Mouse (Mus musculus) hindbrain, embryonic 12.5 days (tissue): ENCODE data around the gene Banf2. TPM values are rescaled to one million over a fixed set of nuclear protein-coding genes. Genes with fewer than 3 reads are reported as not detected.
A peak's percentile ranks its signal among the peaks of the same experiment; 100 is the strongest.

Experiments
- ATAC-seq: fragments of 200-750 bp; cut with Nextera tagmentation; 2 replicates; pipeline ENCODE4 v1.8.0; 2017; ENCODE audit warnings: moderate TSS enrichment; ENCODE audit not compliant: low FRiP score
- H3K27ac ChIP-seq: fragments of 300-500 bp; sonication (generic); 2 replicates; pipeline ENCODE4 v1.5.1; 2016; ENCODE audit warnings: mild to moderate bottlenecking
- H3K27me3 ChIP-seq: fragments of 300-500 bp; sonication (generic); 2 replicates; pipeline ENCODE4 v1.6.1; 2016; ENCODE audit warnings: mild to moderate bottlenecking
- H3K36me3 ChIP-seq: fragments of 300-500 bp; sonication (generic); 2 replicates; pipeline ENCODE4 v1.6.1; 2016; ENCODE audit warnings: mild to moderate bottlenecking
- H3K4me1 ChIP-seq: fragments of 300-500 bp; sonication (generic); 2 replicates; pipeline ENCODE4 v1.6.1; 2016
- H3K4me2 ChIP-seq: fragments of 300-500 bp; sonication (generic); replicated peaks from 2 replicates; pipeline ENCODE4 v1.6.1; 2016; ENCODE audit warnings: mild to moderate bottlenecking
- H3K4me3 ChIP-seq: fragments of 300-500 bp; sonication (generic); 2 replicates; pipeline ENCODE4 v1.5.1; 2016; ENCODE audit warnings: mild to moderate bottlenecking
- H3K9ac ChIP-seq: fragments of 300-500 bp; sonication (generic); 2 replicates; pipeline ENCODE4 v1.6.1; 2016; ENCODE audit warnings: mild to moderate bottlenecking, moderate library complexity
- H3K9me3 ChIP-seq: fragments of 300-500 bp; sonication (generic); replicated peaks from 2 replicates; pipeline ENCODE4 v1.6.1; 2016; ENCODE audit warnings: mild to moderate bottlenecking
- WGBS: fragments of 180-500 bp; shearing (Covaris S2); methylation state at CpG from one replicate; pipeline ENCODE4 v1.1.7; 2016; 5-methylcytosine and 5-hydroxymethylcytosine counted together
- polyA plus RNA-seq: library from polyadenylated mRNA; unstranded; fragments of >200 nt; fragmentation: Nextera tagmentation; extraction: Ambion mirVana; gene quantifications from 2 replicates; pipeline ENCODE4 v1.2.1, GENCODE M21; 2016

Gene Banf2
- polyA plus RNA-seq, 1 experiment from 2014 or later = not detected

GRCm38 (mm10) chr2:144009081-144009480 lies 23.8 kb upstream of the Banf2 start:
- H3K36me3 ChIP-seq = no peaks in the 10 kb centered on the region
- H3K9me3 ChIP-seq = no peaks in the 10 kb centered on the region
- no peak for ATAC-seq
- no peak overlapping the region for H3K9ac ChIP-seq
- 88% methylated on average over 1 of the region's 1 CpGs for WGBS
- H3K4me2 ChIP-seq = peak overlapping the region; percentile 59
- H3K4me3 ChIP-seq = no peak overlapping the region
- peaks cover 15% of the 10 kb centered on the region for H3K4me1 ChIP-seq
- no peaks in the 10 kb centered on the region for H3K27me3 ChIP-seq
- H3K27ac ChIP-seq = no peak overlapping the region

GRCm38 (mm10) chr2:144009551-144010281 lies 23.1 kb upstream of the Banf2 start:
- Histone ChIP-seq H3K4me3 (peak overlapping the region; percentile 91), H3K9me3 (no peaks in the 10 kb centered on the region), H3K4me1 (peaks cover 21% of the 10 kb centered on the region), H3K36me3 (no peaks in the 10 kb centered on the region), H3K4me2 (peak overlapping the region; percentile 59), H3K27ac (0 out of 2 replicates have a peak overlapping the region, but pooled peaks have one; percentile 88), H3K9ac (peak overlapping the region; percentile 87), H3K27me3 (no peaks in the 10 kb centered on the region)
- 4% methylated on average over 30 of the region's 30 CpGs for WGBS
- no peak; the same call in 1 of the 2 replicates for ATAC-seq

GRCm38 (mm10) chr2:144010282-144011044 lies 22.4 kb upstream of the Banf2 start:
- peak; percentile 45 for ATAC-seq
- peak overlapping the region; percentile 59 for H3K4me2 ChIP-seq
- H3K27ac ChIP-seq = peak overlapping the region; percentile 88
- no peaks in the 10 kb centered on the region for H3K27me3 ChIP-seq
- under 1% methylated on average over 54 of the region's 107 CpGs for whole genome bisulfite sequencing
- H3K4me3 ChIP-seq = peak overlapping the region; percentile 91
- H3K9ac ChIP-seq = peak overlapping the region; percentile 87
- no peaks in the 10 kb centered on the region for H3K9me3 ChIP-seq
- H3K36me3 ChIP-seq = no peaks in the 10 kb centered on the region
- peaks cover 23% of the 10 kb centered on the region for H3K4me1 ChIP-seq

- peaks cover 23% of the 10 kb centered on the region for H3K4me1 ChIP-seq
- under 1% methylated on average over 43 of the region's 53 CpGs for WGBS
- no peaks in the 10 kb centered on the region for H3K9me3 ChIP-seq
Observed at GRCm38 (mm10) chr2:144011080-144011551, 21.7 kb upstream of the Banf2 start, which contains the start of gene Rrbp1. Gene Rrbp1 (minus strand): TSS chr2:144011263.

GRCm38 (mm10) chr2:144014051-144014450 lies 18.8 kb upstream of the Banf2 start:
- Histone ChIP-seq H3K9ac (no peak overlapping the region), H3K27ac (no peak overlapping the region), H3K4me2 (no peak overlapping the region), H3K9me3 (no peaks in the 10 kb centered on the region), H3K4me3 (no peak overlapping the region), H3K36me3 (no peaks in the 10 kb centered on the region), H3K27me3 (no peaks in the 10 kb centered on the region), H3K4me1 (peaks cover 21% of the 10 kb centered on the region)
- no peak for ATAC-seq
- WGBS = 80% methylated on average over 11 of the region's 11 CpGs

More at GRCm38 (mm10) chr2:144011080-144011551, 21.7 kb upstream of the Banf2 start, which contains the start of gene Rrbp1:
- peak within 1 kb of the TSS; percentile 87 for H3K9ac ChIP-seq
- H3K4me3 ChIP-seq = peak within 1 kb of the TSS; percentile 91
- H3K27ac ChIP-seq = peak within 1 kb of the TSS; percentile 88
- H3K36me3 ChIP-seq = no peaks in the 10 kb centered on the region
- H3K27me3 ChIP-seq = no peaks in the 10 kb centered on the region
- ATAC-seq = peak; percentile 100
- H3K4me2 ChIP-seq = peak within 1 kb of the TSS; percentile 59

- Histone ChIP-seq H3K9me3 (no peaks in the 10 kb centered on the region), H3K9ac (no peak overlapping the region), H3K27ac (no peak overlapping the region), H3K27me3 (0 out of 2 replicates have a peak, but pooled peaks cover 4% of the 10 kb centered on the region), H3K4me2 (no peak overlapping the region), H3K36me3 (no peaks in the 10 kb centered on the region), H3K4me1 (peaks cover 18% of the 10 kb centered on the region), H3K4me3 (no peak overlapping the region)
- 38% methylated on average over 5 of the region's 5 CpGs for WGBS
- ATAC-seq = no peak
Observed at GRCm38 (mm10) chr2:144014481-144014880, 18.4 kb upstream of the Banf2 start.

- H3K27ac ChIP-seq = no peak overlapping the region
- H3K4me2 ChIP-seq = no peak overlapping the region
- H3K4me1 ChIP-seq = peaks cover 9% of the 10 kb centered on the region; the same call in 1 of the 2 replicates
- no peak overlapping the region for H3K9ac ChIP-seq
- no peaks in the 10 kb centered on the region for H3K9me3 ChIP-seq
- H3K4me3 ChIP-seq = no peak overlapping the region
- ATAC-seq = no peak
- H3K36me3 ChIP-seq = no peaks in the 10 kb centered on the region
- WGBS = 86% methylated on average over 9 of the region's 9 CpGs
- 0 out of 2 replicates have a peak, but pooled peaks cover 4% of the 10 kb centered on the region for H3K27me3 ChIP-seq
Observed at GRCm38 (mm10) chr2:144015861-144016260, 17.0 kb upstream of the Banf2 start.

GRCm38 (mm10) chr2:144019971-144020370 lies 12.9 kb upstream of the Banf2 start:
- no peaks in the 10 kb centered on the region for H3K4me1 ChIP-seq
- H3K4me2 ChIP-seq = no peak overlapping the region
- WGBS = 74% methylated on average over 2 of the region's 2 CpGs
- H3K9ac ChIP-seq = no peak overlapping the region
- H3K27ac ChIP-seq = no peak overlapping the region
- no peak for ATAC-seq
- H3K27me3 ChIP-seq = 0 out of 2 replicates have a peak, but pooled peaks cover 4% of the 10 kb centered on the region
- no peaks in the 10 kb centered on the region for H3K36me3 ChIP-seq
- no peak overlapping the region for H3K4me3 ChIP-seq
- no peaks in the 10 kb centered on the region for H3K9me3 ChIP-seq

- H3K9me3 ChIP-seq = no peaks in the 10 kb centered on the region
- H3K27ac ChIP-seq = no peak overlapping the region
- H3K9ac ChIP-seq = no peak overlapping the region
- no peak for ATAC-seq
- WGBS = 67% methylated on average over 3 of the region's 3 CpGs
- H3K27me3 ChIP-seq = 0 out of 2 replicates have a peak, but pooled peaks cover 4% of the 10 kb centered on the region
- H3K36me3 ChIP-seq = no peaks in the 10 kb centered on the region
- no peak overlapping the region for H3K4me2 ChIP-seq
- H3K4me3 ChIP-seq = no peak overlapping the region
- H3K4me1 ChIP-seq = no peaks in the 10 kb centered on the region
Observed at GRCm38 (mm10) chr2:144022441-144022840, 10.4 kb upstream of the Banf2 start.

GRCm38 (mm10) chr2:144025361-144025760 lies 7.5 kb upstream of the Banf2 start:
- H3K4me2 ChIP-seq = no peak overlapping the region
- no peak for ATAC-seq
- 80% methylated on average over 9 of the region's 9 CpGs for WGBS
- no peaks in the 10 kb centered on the region for H3K4me1 ChIP-seq
- no peak overlapping the region for H3K9ac ChIP-seq
- no peaks in the 10 kb centered on the region for H3K27me3 ChIP-seq
- no peaks in the 10 kb centered on the region for H3K9me3 ChIP-seq
- no peak overlapping the region for H3K27ac ChIP-seq
- no peaks in the 10 kb centered on the region for H3K36me3 ChIP-seq
- H3K4me3 ChIP-seq = no peak overlapping the region

GRCm38 (mm10) chr2:144026456-144026855 lies 6.4 kb upstream of the Banf2 start:
- no peaks in the 10 kb centered on the region for H3K36me3 ChIP-seq
- H3K4me2 ChIP-seq = no peak overlapping the region
- no peak overlapping the region for H3K9ac ChIP-seq
- no peak overlapping the region for H3K4me3 ChIP-seq
- WGBS = 85% methylated on average over 4 of the region's 4 CpGs
- no peak for ATAC-seq
- no peaks in the 10 kb centered on the region for H3K9me3 ChIP-seq
- no peaks in the 10 kb centered on the region for H3K27me3 ChIP-seq
- no peaks in the 10 kb centered on the region for H3K4me1 ChIP-seq
- H3K27ac ChIP-seq = no peak overlapping the region

GRCm38 (mm10) chr2:144030791-144031190 lies 2.1 kb upstream of the Banf2 start:
- Histone ChIP-seq H3K4me3 (no peak overlapping the region), H3K36me3 (no peaks in the 10 kb centered on the region), H3K4me2 (no peak overlapping the region), H3K27ac (no peak overlapping the region), H3K9me3 (no peaks in the 10 kb centered on the region), H3K4me1 (no peaks in the 10 kb centered on the region), H3K9ac (no peak overlapping the region), H3K27me3 (no peaks in the 10 kb centered on the region)
- no peak for ATAC-seq
- WGBS = 88% methylated on average over 7 of the region's 7 CpGs
